ENCODE assay signal across 8 mouse cellular contexts in the genomic region with DNA sequence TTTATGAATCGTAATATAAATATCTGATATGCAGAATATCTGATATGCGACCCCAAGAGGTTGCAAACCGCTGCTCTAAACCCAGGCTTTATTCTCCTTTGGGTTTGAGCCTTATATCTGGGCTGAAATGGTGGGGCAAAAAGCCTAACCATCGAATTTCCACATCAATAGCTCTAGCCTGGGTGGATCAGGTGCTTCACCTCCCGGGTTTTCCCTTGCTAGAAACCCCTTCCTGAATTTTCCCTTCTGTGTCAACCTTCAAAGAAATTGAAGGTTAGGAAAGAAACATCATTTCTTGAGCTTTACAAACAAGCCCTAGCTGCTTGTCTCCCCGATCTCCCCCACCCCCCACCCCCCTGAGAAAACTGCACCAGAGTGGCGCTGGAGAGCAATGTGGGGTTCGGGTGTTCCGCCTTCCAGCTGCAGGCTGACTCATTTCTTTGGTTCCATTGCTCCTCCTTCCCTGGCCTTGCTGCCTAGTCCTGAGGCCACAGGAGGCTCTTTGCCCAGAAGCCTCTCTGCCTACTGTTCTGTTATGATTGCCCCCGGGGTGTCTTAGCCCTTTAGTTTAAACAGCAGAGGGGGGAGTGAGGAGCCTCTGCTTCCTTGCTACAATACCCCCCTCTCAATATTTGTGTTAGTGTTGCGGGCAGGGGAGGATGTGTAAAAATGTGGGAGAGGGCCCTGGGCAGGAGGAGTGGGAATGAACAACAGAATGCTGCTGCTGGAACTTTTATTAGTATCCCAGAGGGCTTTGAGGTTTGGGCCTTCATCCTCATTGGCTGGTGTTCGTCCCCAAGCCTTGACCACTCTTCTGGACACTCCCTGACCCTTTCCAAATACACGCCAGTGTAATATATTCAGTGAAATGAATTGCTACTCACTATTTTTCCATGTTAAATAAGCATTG. TPM values are rescaled to one million over a fixed set of nuclear protein-coding genes. Genes with fewer than 3 reads are reported as not detected.
DNase-seq lines count a peak whose midpoint lies in the region; ATAC-seq and TF ChIP-seq lines count a peak whose summit lies in the region.

No protein-coding gene starts in this region.

- peaks cover 66% of the 10 kb centered on the region for H3K27me3 ChIP-seq in forebrain, embryonic 10.5 days (ENCODE audit: poor library complexity, severe bottlenecking)
- H3K27me3 ChIP-seq in forebrain, embryonic 15.5 days: peaks cover 50% of the 10 kb centered on the region
- no peaks in the 10 kb centered on the region for H3K27me3 ChIP-seq in hindbrain, postnatal 0 days (ENCODE audit: insufficient read depth, low read length)
- no peaks in the 10 kb centered on the region for H3K27me3 ChIP-seq in midbrain, postnatal 0 days (ENCODE audit: insufficient read depth, low read length)

- 17% methylated on average over 13 of the region's 13 CpGs for WGBS in forebrain, embryonic 10.5 days
- 19% methylated on average over 13 of the region's 13 CpGs for WGBS in forebrain, embryonic 15.5 days
- 26% methylated on average over 13 of the region's 13 CpGs for WGBS in hindbrain, postnatal 0 days
- WGBS in midbrain, postnatal 0 days: 20% methylated on average over 13 of the region's 13 CpGs

- peak overlapping the region; percentile 22 for H3K4me3 ChIP-seq in forebrain, embryonic 10.5 days
- H3K4me3 ChIP-seq in forebrain, embryonic 15.5 days: no peak overlapping the region
- no peak overlapping the region for H3K4me3 ChIP-seq in hindbrain, postnatal 0 days (ENCODE audit: low read length)
- no peak overlapping the region for H3K4me3 ChIP-seq in midbrain, postnatal 0 days (ENCODE audit: low read depth, low read length)

- TF ChIP-seq CTCF in hindbrain, postnatal 0 days (IDR thresholded peaks at IDR 0.05; ENCODE audit: low read depth): peak; percentile 21; the same call in 1 of the 2 replicates
- peak; percentile 21; the same call in 1 of the 2 replicates for TF ChIP-seq CTCF in midbrain, postnatal 0 days (IDR thresholded peaks at IDR 0.05)

- H3K27ac ChIP-seq in forebrain, embryonic 10.5 days: peak overlapping the region; percentile 22; the same call in 1 of the 2 replicates
- H3K27ac ChIP-seq in forebrain, embryonic 15.5 days (replicated peaks): no peak overlapping the region
- peak overlapping the region; percentile 42; the same call in 1 of the 2 replicates for H3K27ac ChIP-seq in hindbrain, postnatal 0 days
- no peak overlapping the region for H3K27ac ChIP-seq in midbrain, postnatal 0 days (ENCODE audit: low read depth, low read length)

- DNase-seq in forebrain, embryonic 10.5 days (ENCODE audit: extremely low spot score, low spot score): peak; percentile 30
- peak; percentile 51 to 61 for DNase-seq in adrenal gland, postnatal 36 days
- peak; percentile 53 for DNase-seq in hindbrain, postnatal 0 days (ENCODE audit: low spot score)
- no peak for DNase-seq in midbrain, postnatal 0 days (ENCODE audit: low spot score)
- DNase-seq in frontal cortex, postnatal 10 days (ENCODE audit: low spot score in 2 of 2): no peak
- no peak for DNase-seq in gastrocnemius, postnatal 10 days
- DNase-seq in frontal cortex, postnatal 25 days (ENCODE audit: low spot score in 2 of 2): no peak

- no peaks in the 10 kb centered on the region for H3K36me3 ChIP-seq in forebrain, embryonic 10.5 days (replicated peaks)
- H3K36me3 ChIP-seq in forebrain, embryonic 15.5 days: no peaks in the 10 kb centered on the region
- no peaks in the 10 kb centered on the region for H3K36me3 ChIP-seq in hindbrain, postnatal 0 days (ENCODE audit: insufficient read depth, low read length)
- no peaks in the 10 kb centered on the region for H3K36me3 ChIP-seq in midbrain, postnatal 0 days (ENCODE audit: insufficient read depth, low read length)

- no peaks in the 10 kb centered on the region for H3K9me3 ChIP-seq in forebrain, embryonic 10.5 days
- no peaks in the 10 kb centered on the region for H3K9me3 ChIP-seq in forebrain, embryonic 15.5 days
- H3K9me3 ChIP-seq in hindbrain, postnatal 0 days (ENCODE audit: low read length): no peaks in the 10 kb centered on the region
- no peaks in the 10 kb centered on the region for H3K9me3 ChIP-seq in midbrain, postnatal 0 days (ENCODE audit: low read length)

- no peak overlapping the region for H3K4me2 ChIP-seq in forebrain, embryonic 15.5 days (replicated peaks)
- H3K4me2 ChIP-seq in hindbrain, postnatal 0 days (ENCODE audit: low read depth, low read length): peak overlapping the region; percentile 38
- H3K4me2 ChIP-seq in midbrain, postnatal 0 days (ENCODE audit: low read depth, low read length, poor library complexity, severe bottlenecking): no peak overlapping the region

- peaks cover 33% of the 10 kb centered on the region for H3K4me1 ChIP-seq in forebrain, embryonic 10.5 days
- H3K4me1 ChIP-seq in forebrain, embryonic 15.5 days: no peaks in the 10 kb centered on the region
- H3K4me1 ChIP-seq in hindbrain, postnatal 0 days (ENCODE audit: insufficient read depth, low read length): no peaks in the 10 kb centered on the region
- no peaks in the 10 kb centered on the region for H3K4me1 ChIP-seq in midbrain, postnatal 0 days (ENCODE audit: insufficient read depth, low read length)

- ATAC-seq in forebrain, embryonic 15.5 days (replicated peaks): no peak; the same call in 1 of the 2 replicates
- peak; percentile 58; the same call in 1 of the 2 replicates for ATAC-seq in hindbrain, postnatal 0 days
- no peak; the same call in 1 of the 2 replicates for ATAC-seq in midbrain, postnatal 0 days (ENCODE audit: low FRiP score)

- H3K9ac ChIP-seq in forebrain, embryonic 15.5 days (replicated peaks): no peak overlapping the region
- H3K9ac ChIP-seq in hindbrain, postnatal 0 days (replicated peaks; ENCODE audit: low read length): no peak overlapping the region
- no peak overlapping the region for H3K9ac ChIP-seq in midbrain, postnatal 0 days (replicated peaks; ENCODE audit: low read length, poor library complexity, severe bottlenecking)

RNA-seq across cellular contexts. Expression of a gene that starts 9.5 kb away (rescaled TPM):
- polyA plus RNA-seq in forebrain, embryonic 10.5 days (2016; fragmentation: Nextera tagmentation; extraction: Ambion mirVana): 8.4 and 14.7 TPM in 2 replicates
- polyA plus RNA-seq in forebrain, embryonic 15.5 days (2015; fragmentation: Nextera tagmentation; extraction: Ambion mirVana): 2.2 and 3.5 TPM in 2 replicates
- total RNA-seq in adrenal gland, postnatal 36 days (2021): 1 to 10 TPM; 6.6 to 7.9 TPM
- 92.9 and 93.4 TPM in 2 replicates for total RNA-seq in hindbrain, postnatal 0 days (2014; rRNA removed)
- 98.1 and 112 TPM in 2 replicates for polyA plus RNA-seq in hindbrain, postnatal 0 days (2015; fragmentation: Nextera tagmentation; extraction: Ambion mirVana)
- total RNA-seq in midbrain, postnatal 0 days (2014; rRNA removed): 41.9 and 45.2 TPM in 2 replicates
- 39.5 and 39.8 TPM in 2 replicates for polyA plus RNA-seq in midbrain, postnatal 0 days (2015; fragmentation: Nextera tagmentation; extraction: Ambion mirVana)
- total RNA-seq in gastrocnemius, postnatal 10 days (2021): under 1 TPM; 0.47 to 0.84 TPM

Comparison
In these comparisons a context has a peak if more than half of its experiments do, and no peak if none do; other contexts are left out.
1. H3K27ac ChIP-seq: peak in forebrain, embryonic 10.5 days (single experiment) and hindbrain, postnatal 0 days (single experiment); none in forebrain, embryonic 15.5 days (single experiment) and midbrain, postnatal 0 days (single experiment).
2. DNase-seq: peak in forebrain, embryonic 10.5 days (single experiment), adrenal gland, postnatal 36 days (2 of 2) and hindbrain, postnatal 0 days (single experiment); none in midbrain, postnatal 0 days (single experiment), frontal cortex, postnatal 10 days (0 of 2), gastrocnemius, postnatal 10 days (single experiment) and frontal cortex, postnatal 25 days (0 of 2).
3. RNA of a gene that starts 9.5 kb away (total RNA-seq): 92.9 to 93.4 TPM in hindbrain, postnatal 0 days, 41.9 to 45.2 TPM in midbrain, postnatal 0 days and 6.6 to 7.9 TPM in adrenal gland, postnatal 36 days; 0.47 to 0.84 TPM in gastrocnemius, postnatal 10 days; every median in the first group is over 4 times any median in the second.